Mouse (Mus musculus): Measurements from ENCODE around the gene Mypn.
A peak's percentile ranks its signal among the peaks of the same experiment; 100 is the strongest.

Gene Mypn

DNA sequence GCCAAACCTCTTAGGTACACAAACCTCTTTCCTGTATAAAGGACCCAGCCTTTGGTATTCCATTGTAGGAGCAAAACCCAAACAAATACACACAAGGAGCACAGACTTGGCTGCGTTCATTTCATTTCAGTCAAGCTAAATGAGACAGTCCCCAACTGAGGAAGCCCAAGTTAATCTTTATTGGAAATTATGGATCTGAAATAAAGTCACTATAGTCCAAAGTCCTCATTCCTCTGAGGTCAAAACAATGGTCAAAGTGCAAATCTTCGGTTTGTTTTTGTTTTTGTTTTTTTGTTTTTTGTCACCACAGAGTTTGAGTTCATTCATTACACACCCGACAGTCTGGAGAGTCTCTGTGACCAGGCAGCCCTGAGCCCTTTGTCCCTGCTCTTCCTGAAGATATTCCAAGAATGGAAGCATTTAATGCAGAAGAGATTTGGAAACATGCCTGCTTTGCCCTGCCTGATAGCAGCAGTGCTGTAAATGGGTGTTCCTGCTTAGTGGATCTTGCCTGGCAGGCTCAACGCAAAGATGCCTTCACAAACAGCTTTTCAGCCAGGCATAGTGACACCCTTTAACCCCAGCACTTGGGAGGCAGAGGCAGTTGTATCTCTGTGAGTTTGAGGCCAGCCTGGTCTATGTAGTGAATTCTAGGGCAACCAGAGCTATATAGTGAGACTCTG is 47.9 kb downstream of the Mypn start:
- DNase-seq (ENCODE audit: extremely low read depth, low read depth): no peak

DNA sequence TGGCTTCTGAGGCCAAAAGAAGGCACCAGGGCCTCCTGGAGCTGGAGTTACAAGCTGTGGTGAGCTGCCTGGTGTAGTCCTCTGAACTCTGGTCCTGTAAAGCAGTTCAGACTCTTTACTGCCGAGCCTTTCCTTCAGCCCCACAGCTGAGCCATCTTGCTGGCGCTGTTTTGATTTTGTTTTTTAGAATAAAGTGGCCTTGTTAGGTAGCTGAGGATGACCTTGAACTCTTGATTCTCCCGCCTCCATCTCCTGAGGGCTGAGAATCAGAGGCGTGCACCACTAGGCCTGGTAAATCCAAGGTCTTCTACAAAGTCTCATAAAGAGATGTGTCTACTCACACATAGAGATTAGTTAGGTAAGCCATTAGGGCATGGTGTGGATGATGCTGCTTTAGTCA is 49.0 kb downstream of the Mypn start:
- no peak for DNase-seq (ENCODE audit: extremely low read depth, low read depth)

DNA sequence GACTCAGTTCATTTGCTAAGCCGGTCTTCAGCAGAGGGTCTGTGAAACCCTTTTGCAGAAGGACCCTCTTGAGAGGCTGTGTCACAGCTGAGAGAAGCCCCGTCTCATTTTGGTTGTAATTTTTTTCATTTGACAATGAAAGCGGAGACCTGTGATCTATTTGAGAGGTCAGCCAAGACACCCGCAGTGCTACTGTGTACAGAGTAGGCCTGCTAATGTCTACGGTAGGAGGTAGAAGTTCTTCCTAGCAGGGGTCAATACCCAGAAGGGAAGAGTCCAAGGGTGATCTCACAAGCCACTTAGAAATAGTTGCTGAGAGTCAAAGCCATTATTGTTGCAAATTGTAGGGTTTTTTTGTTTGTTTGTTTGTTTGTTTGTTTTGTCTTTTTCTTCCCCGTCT is 49.5 kb downstream of the Mypn start:
- no peak for DNase-seq (ENCODE audit: extremely low read depth, low read depth)

DNA sequence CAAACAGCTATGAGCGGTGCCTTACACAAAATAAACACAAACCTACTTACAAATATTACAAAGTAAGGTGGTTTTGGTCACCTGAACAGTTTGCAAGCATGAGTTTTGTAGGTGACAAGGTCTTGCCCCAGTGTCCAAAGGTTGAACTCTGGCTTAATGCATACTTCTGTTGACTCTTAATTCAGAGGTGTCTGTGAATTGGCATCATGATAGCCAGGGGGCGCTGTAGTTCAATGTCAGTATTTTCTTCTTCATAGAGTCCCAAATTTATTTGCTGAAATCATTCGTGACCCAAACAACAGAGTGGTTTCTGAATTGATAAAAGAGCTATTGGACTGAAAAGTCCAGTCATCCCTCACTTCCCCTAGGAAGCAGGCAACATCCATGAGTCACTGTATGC is 50.2 kb downstream of the Mypn start:
- peak; percentile 42 for DNase-seq (ENCODE audit: extremely low read depth, low read depth)

DNA sequence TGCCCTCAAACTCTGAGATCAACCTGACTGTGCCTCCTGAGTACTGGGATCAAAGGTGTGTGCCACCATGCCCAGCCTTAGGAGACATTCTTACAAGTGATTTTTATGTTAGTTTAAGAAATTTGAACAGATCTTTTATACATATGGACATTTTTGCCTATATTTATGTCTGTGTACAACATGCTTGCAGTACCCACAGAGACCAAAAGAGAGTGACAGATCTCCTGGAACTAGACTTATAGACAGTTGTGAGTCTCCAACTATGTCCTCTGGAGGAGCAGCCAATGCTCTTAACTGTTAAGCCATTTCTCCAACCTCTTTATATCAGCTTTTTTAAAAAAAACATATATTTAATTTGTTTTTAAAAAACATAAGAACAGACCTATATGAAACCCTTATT is 51.4 kb downstream of the Mypn start:
- no peak for DNase-seq (ENCODE audit: extremely low read depth, low read depth)

- no peak for DNase-seq (ENCODE audit: extremely low read depth, low read depth)
Measured at GRCm38 (mm10) chr10:63142660-63143059, 61.1 kb downstream of the Mypn start.

GRCm38 (mm10) chr10:63136436-63136835 is 67.3 kb downstream of the Mypn start:
- no peak for DNase-seq (ENCODE audit: extremely low read depth, low read depth)

- DNase-seq (ENCODE audit: extremely low read depth, low read depth): no peak
Measured at GRCm38 (mm10) chr10:63135680-63136079, 68.1 kb downstream of the Mypn start.

DNA sequence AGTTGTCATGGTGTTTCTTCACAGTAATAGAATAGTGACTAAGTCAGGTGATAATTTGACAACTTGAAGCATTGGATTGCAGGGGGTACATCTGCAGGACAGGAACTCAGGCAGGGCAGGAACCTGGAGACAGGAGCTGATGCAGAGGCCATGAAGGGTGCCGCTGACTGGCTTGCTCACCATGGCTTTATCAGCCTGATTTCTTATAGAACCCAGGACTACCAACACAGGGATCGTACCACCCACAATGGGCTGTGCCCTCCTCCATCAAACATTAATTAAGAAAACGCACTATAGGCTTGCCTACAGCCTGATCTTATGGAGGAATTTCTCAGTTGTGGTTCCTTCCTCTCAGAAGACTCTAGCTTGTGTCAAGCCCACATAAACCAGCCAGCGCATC is 70.4 kb downstream of the Mypn start:
- DNase-seq (ENCODE audit: extremely low read depth, low read depth): no peak

DNA sequence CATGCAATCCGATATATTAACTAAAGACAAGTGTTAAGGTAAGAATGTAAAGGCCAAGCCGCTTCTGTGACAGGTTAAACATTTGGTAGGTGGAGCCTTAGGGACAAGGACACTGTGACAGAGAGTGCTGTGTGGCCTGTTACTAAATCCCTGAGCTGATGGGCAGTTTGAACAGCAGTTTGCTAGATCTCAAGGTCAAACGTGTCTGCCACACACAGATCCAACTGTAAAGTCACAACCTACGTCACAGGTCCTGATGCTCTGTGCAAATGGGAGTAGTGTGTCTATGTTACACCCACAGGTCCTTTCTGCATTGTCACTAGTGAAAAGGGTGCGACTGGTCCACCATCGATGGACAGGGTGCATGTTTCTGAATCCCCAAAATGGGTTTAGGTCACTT is 71.4 kb downstream of the Mypn start:
- DNase-seq (ENCODE audit: extremely low read depth, low read depth): no peak

DNA sequence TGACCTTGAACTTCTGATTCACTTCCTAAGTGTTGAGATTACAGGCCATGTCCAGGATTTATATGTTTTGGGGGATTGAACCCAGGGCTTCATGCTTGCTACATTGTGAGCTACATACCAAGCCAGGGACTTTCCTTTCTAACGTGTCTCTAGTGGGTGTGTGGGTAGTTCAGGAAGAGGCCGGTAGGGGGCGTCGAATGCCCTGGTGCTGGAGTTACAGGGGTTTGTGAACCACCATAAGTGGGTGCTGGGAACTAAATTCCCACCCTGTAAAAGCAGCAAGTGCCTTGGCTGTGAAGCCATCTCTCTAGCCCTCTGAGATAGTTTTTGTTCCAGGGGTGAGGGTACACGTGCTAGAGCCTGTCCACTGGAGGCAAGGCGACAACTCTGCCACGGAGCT is 73.3 kb downstream of the Mypn start:
- DNase-seq (ENCODE audit: extremely low read depth, low read depth): no peak

DNA sequence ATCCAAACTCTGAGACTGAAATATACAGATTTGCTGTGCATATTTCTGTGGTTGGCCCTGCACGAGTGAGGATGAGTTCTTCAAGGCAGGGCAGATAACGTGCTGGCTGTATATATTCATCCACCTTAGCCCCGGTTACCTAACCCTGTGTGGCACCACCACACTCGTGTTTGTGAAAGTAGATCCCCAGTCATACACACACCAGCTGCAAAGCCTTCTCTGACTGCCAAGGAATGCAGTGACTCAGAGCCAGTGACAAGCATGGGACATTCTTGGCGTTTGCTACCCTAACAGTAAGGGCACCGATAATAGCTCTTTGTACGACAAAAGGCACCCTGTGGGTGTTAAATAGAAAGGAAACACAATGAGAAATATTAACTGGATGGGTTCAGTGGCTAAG is 75.5 kb downstream of the Mypn start:
- no peak for DNase-seq (ENCODE audit: extremely low read depth, low read depth)

DNA sequence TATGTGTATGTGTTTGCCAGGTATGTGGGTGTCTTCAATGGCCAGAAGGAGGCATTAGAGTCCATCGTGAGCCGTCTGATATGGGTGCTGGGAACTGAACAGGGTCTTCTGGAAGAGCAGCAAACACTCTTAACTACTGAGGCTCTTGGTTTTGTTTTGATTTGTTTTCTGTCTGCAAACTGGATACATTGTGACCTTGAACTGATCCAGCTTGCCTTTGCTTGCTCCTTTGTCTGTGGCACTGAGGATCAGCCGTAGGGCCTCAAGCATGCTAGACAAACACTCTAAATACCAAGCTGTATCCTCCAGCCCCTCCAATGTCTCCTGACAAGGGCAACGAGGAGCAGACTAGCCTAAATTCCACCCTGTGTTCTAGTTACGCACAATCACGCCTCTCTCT is 76.6 kb downstream of the Mypn start:
- no peak for DNase-seq (ENCODE audit: extremely low read depth, low read depth)

- DNase-seq (ENCODE audit: extremely low read depth, low read depth): no peak
Measured at GRCm38 (mm10) chr10:63126116-63126515, 77.6 kb downstream of the Mypn start.

DNA sequence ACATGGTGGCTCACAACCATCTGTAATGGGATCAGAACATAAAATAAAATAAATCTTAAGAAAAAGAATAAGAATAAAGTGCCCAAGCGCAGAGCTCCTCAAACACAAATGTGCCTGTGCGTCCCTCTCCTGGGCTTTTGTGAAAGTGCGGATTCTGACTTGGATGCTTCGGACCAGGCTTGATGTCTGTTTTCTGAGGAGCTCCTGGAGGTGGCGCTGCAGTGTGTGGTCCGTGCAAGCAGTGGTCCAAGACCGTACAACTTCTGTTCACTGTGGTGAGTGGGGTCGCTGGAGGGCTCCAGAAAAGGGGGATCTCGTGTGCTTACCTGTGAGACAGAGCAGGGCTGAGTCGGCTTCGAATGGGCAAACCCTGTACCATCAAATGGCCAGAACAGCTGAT is 78.4 kb downstream of the Mypn start:
- DNase-seq (ENCODE audit: extremely low read depth, low read depth): no peak

DNA sequence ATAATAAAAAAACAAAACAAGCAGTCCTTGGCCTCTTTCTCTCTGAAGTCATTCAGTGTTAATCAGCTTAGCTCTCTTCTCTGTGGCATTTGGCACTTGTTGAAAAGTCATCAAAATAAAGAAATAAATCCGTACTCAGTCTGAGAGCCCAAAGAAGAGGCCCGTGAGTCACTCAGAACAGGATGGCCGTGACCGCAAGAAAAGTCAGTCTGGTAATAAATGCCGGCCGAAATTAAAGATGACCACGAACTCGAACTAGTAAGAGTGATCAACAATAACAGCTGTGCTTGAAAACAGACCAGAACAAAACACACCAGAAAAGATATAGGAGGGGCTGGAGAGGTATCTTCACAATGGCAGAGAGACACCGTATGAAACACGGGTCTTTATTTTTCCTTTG is 79.7 kb downstream of the Mypn start:
- no peak for DNase-seq (ENCODE audit: extremely low read depth, low read depth)

DNA sequence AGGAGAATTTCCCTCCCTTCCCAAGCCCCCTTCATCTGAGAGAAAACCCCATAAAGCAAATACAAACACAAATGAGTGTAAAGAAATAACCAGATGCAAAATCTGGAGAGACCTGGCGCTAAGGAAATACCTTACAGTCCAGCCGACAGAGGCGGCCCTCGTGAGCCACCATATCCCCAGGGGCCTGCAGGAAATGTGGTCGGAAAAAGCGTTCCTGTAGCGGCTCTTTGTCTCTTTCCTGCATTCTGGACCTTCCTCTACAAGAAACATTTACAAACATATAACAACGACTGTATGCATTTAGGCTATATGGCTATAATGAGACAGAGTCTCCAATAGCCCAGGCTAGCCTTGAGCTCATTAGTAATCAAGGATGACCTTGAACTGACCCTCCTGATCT is 80.6 kb downstream of the Mypn start:
- no peak for DNase-seq (ENCODE audit: extremely low read depth, low read depth)

- DNase-seq (ENCODE audit: extremely low read depth, low read depth): peak; percentile 51
Measured at GRCm38 (mm10) chr10:63122516-63122915, 81.2 kb downstream of the Mypn start.

DNA sequence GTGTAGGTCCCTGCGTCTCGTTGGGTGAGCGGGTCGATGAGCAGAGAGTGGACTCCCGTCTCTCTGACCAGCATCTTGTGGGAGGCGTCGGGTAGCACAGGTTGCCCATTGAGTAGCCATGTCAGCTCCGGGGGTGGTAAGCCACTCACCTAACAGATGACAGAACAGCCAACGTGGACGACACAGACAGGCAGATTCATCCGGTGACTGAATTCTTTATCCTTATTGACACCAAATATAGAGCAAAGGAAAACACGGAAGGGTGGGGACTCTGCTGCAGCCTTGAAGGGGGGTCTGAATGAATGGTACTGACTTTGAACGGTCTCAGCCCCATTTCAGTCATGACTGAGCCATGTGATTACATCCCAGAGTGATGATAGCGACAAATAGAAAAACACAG is 81.8 kb downstream of the Mypn start:
- no peak for DNase-seq (ENCODE audit: extremely low read depth, low read depth)

GRCm38 (mm10) chr10:63119916-63120315 is 83.8 kb downstream of the Mypn start:
- DNase-seq (ENCODE audit: extremely low read depth, low read depth): no peak

GRCm38 (mm10) chr10:63117583-63117982 is 86.2 kb downstream of the Mypn start:
- DNase-seq (ENCODE audit: extremely low read depth, low read depth): no peak

DNA sequence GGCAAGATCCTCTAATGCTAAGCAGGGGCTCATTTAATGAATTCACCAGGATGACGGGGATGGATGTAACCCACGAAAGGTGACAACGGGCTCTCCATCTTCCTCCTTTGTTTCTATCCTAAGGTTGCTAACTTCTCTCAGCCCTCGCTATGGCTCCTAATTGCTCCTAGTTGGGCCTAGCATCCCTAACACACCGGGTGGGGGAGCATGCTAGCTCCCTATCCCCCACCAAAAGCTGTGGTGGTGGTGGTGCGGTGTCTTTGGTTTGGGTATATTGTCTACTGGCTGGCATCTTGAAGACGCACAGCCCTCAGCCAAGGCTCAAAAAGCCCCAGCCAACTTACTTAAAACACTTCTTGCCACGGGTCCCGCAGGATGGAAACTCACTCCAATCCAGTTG is 87.4 kb downstream of the Mypn start:
- DNase-seq (ENCODE audit: extremely low read depth, low read depth): no peak

- DNase-seq (ENCODE audit: extremely low read depth, low read depth): no peak
Measured at GRCm38 (mm10) chr10:63115881-63116280, 87.9 kb downstream of the Mypn start.

Data from MEL-GATA-1-ER (cell line).